ENCODE assay signal across 14 mouse cellular contexts in the genomic region with DNA sequence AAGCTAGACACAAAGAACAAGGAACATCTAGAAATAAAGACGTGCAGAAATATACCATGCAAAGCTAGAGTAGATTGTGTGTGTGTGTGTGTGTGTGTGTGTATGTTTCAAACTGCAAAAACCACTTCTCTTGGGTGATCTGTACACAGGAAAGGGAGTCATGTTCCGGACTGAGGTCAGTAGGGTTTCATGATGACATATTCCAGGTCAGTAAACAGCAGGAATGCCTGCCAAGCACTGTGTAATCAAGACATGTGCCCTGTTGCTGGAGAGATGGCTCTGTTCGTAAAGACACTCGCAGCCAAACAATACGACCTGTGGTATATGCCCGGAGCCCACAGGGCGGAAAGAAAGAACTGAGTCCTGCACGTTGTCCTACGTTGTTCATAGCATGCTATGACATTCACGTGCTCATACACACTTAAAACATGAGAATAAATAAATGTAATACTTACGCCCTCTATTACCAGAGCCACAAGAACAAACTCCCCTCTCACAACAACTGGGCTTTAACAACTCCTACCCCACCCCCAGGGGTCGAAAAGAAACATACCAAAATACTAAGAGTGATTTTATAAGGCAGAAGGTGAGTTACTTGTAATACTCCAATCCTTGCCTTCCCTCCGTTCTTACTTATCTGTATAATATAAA. TPM values are rescaled to one million over a fixed set of nuclear protein-coding genes. Genes with fewer than 3 reads are reported as not detected.
DNase-seq lines count a peak whose midpoint lies in the region; ATAC-seq and TF ChIP-seq lines count a peak whose summit lies in the region.
"Had no signal": no experiment of that assay in that cellular context is flagged by ENCODE, and none has a peak within 500 bp of the region (broad histone marks: within the 10 kb centered on the region; RNA-seq: fewer than 3 reads in every experiment).

No protein-coding gene starts in this region.

- 64% methylated on average over 13 of the region's 13 CpGs for WGBS in embryonic facial prominence, embryonic 14.5 days
- WGBS in embryonic facial prominence, embryonic 10.5 days = 73% methylated on average over 13 of the region's 13 CpGs
- 39% methylated on average over 13 of the region's 13 CpGs for WGBS in hindbrain, embryonic 15.5 days
- 44% methylated on average over 13 of the region's 13 CpGs for WGBS in hindbrain, postnatal 0 days
- WGBS in lung, adult 2 months = 37% methylated on average over 13 of the region's 13 CpGs

- DNase-seq in embryonic facial prominence, embryonic 14.5 days (ENCODE audit: low spot score) = no peak
- no peak for DNase-seq in embryonic facial prominence, embryonic 10.5 days (ENCODE audit: low spot score)
- no peak for DNase-seq in hindbrain, postnatal 0 days (ENCODE audit: low spot score)
- DNase-seq in lung, adult 18-20 months = peak; percentile 32 to 63
- no peak for DNase-seq in lung, adult 2 months
- peak; percentile 53 for DNase-seq in retina, embryonic 14.5 days (ENCODE audit: low spot score)
- DNase-seq in adrenal gland, postnatal 36 days = no peak

- H3K36me3 ChIP-seq in embryonic facial prominence, embryonic 14.5 days (ENCODE audit: control insufficient read depth, insufficient read depth, low read length) = no peaks in the 10 kb centered on the region
- H3K36me3 ChIP-seq in embryonic facial prominence, embryonic 10.5 days (replicated peaks) = no peaks in the 10 kb centered on the region
- no peaks in the 10 kb centered on the region for H3K36me3 ChIP-seq in hindbrain, embryonic 15.5 days
- H3K36me3 ChIP-seq in hindbrain, postnatal 0 days (ENCODE audit: insufficient read depth, low read length) = no peaks in the 10 kb centered on the region
- H3K36me3 ChIP-seq: embryonic facial prominence, embryonic 12.5 days; G1E; limb, embryonic 13.5 days had no signal

- 0 out of 2 replicates have a peak, but pooled peaks cover under 1% of the 10 kb centered on the region for H3K9me3 ChIP-seq in embryonic facial prominence, embryonic 14.5 days (ENCODE audit: control insufficient read depth, low read length)
- H3K9me3 ChIP-seq in embryonic facial prominence, embryonic 10.5 days = 0 out of 2 replicates have a peak, but pooled peaks cover under 1% of the 10 kb centered on the region
- H3K9me3 ChIP-seq in hindbrain, embryonic 15.5 days = no peaks in the 10 kb centered on the region
- no peaks in the 10 kb centered on the region for H3K9me3 ChIP-seq in hindbrain, postnatal 0 days (ENCODE audit: low read length)
- H3K9me3 ChIP-seq: embryonic facial prominence, embryonic 12.5 days; G1E; limb, embryonic 13.5 days had no signal

- H3K4me1 ChIP-seq in embryonic facial prominence, embryonic 14.5 days (ENCODE audit: control insufficient read depth, insufficient read depth, low read length) = no peaks in the 10 kb centered on the region
- peaks cover 11% of the 10 kb centered on the region; the same call in 1 of the 2 replicates for H3K4me1 ChIP-seq in embryonic facial prominence, embryonic 10.5 days
- peaks cover 9% of the 10 kb centered on the region for H3K4me1 ChIP-seq in hindbrain, embryonic 15.5 days (replicated peaks)
- no peaks in the 10 kb centered on the region for H3K4me1 ChIP-seq in hindbrain, postnatal 0 days (ENCODE audit: insufficient read depth, low read length)
- no peaks in the 10 kb centered on the region for H3K4me1 ChIP-seq in lung, adult 2 months (ENCODE audit: control insufficient read depth, insufficient read depth, low read length)
- H3K4me1 ChIP-seq: embryonic facial prominence, embryonic 12.5 days; limb, embryonic 13.5 days had no signal

- no peak overlapping the region for H3K4me3 ChIP-seq in embryonic facial prominence, embryonic 14.5 days (ENCODE audit: low read depth, low read length)
- H3K4me3 ChIP-seq in embryonic facial prominence, embryonic 10.5 days = no peak overlapping the region
- no peak overlapping the region for H3K4me3 ChIP-seq in hindbrain, embryonic 15.5 days
- no peak overlapping the region for H3K4me3 ChIP-seq in hindbrain, postnatal 0 days (ENCODE audit: low read length)
- H3K4me3 ChIP-seq in lung, adult 2 months (replicated peaks; ENCODE audit: extremely low read depth, low read depth, low read length) = no peak overlapping the region
- H3K4me3 ChIP-seq: embryonic facial prominence, embryonic 12.5 days; limb, embryonic 13.5 days had no signal

- H3K9ac ChIP-seq in embryonic facial prominence, embryonic 14.5 days (ENCODE audit: low read depth, low read length) = no peak overlapping the region
- H3K9ac ChIP-seq in hindbrain, embryonic 15.5 days = no peak overlapping the region
- H3K9ac ChIP-seq in hindbrain, postnatal 0 days (replicated peaks; ENCODE audit: low read length) = no peak overlapping the region
- H3K9ac ChIP-seq: embryonic facial prominence, embryonic 12.5 days; limb, embryonic 13.5 days had no signal

- ATAC-seq in embryonic facial prominence, embryonic 14.5 days (ENCODE audit: low read depth) = no peak; the same call in 1 of the 2 replicates
- peak; percentile 10 for ATAC-seq in hindbrain, embryonic 15.5 days (ENCODE audit: low FRiP score, low read depth)
- ATAC-seq in hindbrain, postnatal 0 days = no peak

- H3K27ac ChIP-seq in embryonic facial prominence, embryonic 14.5 days (replicated peaks; ENCODE audit: low read depth, low read length) = no peak overlapping the region
- no peak overlapping the region for H3K27ac ChIP-seq in embryonic facial prominence, embryonic 10.5 days (replicated peaks)
- no peak overlapping the region for H3K27ac ChIP-seq in hindbrain, embryonic 15.5 days (replicated peaks)
- H3K27ac ChIP-seq in hindbrain, postnatal 0 days = no peak overlapping the region
- H3K27ac ChIP-seq: embryonic facial prominence, embryonic 12.5 days; limb, embryonic 13.5 days had no signal

- no peaks in the 10 kb centered on the region for H3K27me3 ChIP-seq in embryonic facial prominence, embryonic 14.5 days (replicated peaks; ENCODE audit: control insufficient read depth, insufficient read depth, low read length)
- peaks cover 9% of the 10 kb centered on the region; the same call in 1 of the 2 replicates for H3K27me3 ChIP-seq in embryonic facial prominence, embryonic 10.5 days (replicated peaks; ENCODE audit: low read depth, poor library complexity, severe bottlenecking)
- no peaks in the 10 kb centered on the region for H3K27me3 ChIP-seq in hindbrain, embryonic 15.5 days
- no peaks in the 10 kb centered on the region for H3K27me3 ChIP-seq in hindbrain, postnatal 0 days (ENCODE audit: insufficient read depth, low read length)
- H3K27me3 ChIP-seq: limb, embryonic 13.5 days had no signal

- TF ChIP-seq CTCF in hindbrain, postnatal 0 days (IDR thresholded peaks at IDR 0.05; ENCODE audit: low read depth) = no peak
- no peak for TF ChIP-seq CTCF in lung, adult 2 months (IDR thresholded peaks at IDR 0.05; ENCODE audit: insufficient read depth, low read length)

- TF ChIP-seq POLR2A in lung, adult 2 months (IDR thresholded peaks at IDR 0.05; ENCODE audit: borderline replicate concordance, extremely low read depth, low read depth, low read length) = no peak

- peak overlapping the region; percentile 37; the same call in 1 of the 2 replicates for H3K4me2 ChIP-seq in embryonic facial prominence, embryonic 14.5 days (ENCODE audit: low read depth, low read length)
- peak overlapping the region; percentile 11; the same call in 1 of the 2 replicates for H3K4me2 ChIP-seq in hindbrain, embryonic 15.5 days
- no peak overlapping the region for H3K4me2 ChIP-seq in hindbrain, postnatal 0 days (ENCODE audit: low read depth, low read length)
- H3K4me2 ChIP-seq: embryonic facial prominence, embryonic 12.5 days; limb, embryonic 13.5 days had no signal

RNA-seq across cellular contexts. Expression of a gene that starts 1.7 kb away (rescaled TPM):
- polyA plus RNA-seq in embryonic facial prominence, embryonic 14.5 days (2014; fragmentation: Nextera tagmentation; extraction: Ambion mirVana) = 0.70 and 0.85 TPM in 2 replicates
- polyA plus RNA-seq in embryonic facial prominence, embryonic 10.5 days (2016; fragmentation: Nextera tagmentation; extraction: Ambion mirVana) = 0.28 and 0.51 TPM in 2 replicates
- 0.30 and 0.43 TPM in 2 replicates for polyA plus RNA-seq in hindbrain, embryonic 15.5 days (2015; fragmentation: Nextera tagmentation; extraction: Ambion mirVana)
- total RNA-seq in hindbrain, postnatal 0 days (2014; rRNA removed) = 0.05 and 0.29 TPM in 2 replicates
- polyA plus RNA-seq in hindbrain, postnatal 0 days (2015; fragmentation: Nextera tagmentation; extraction: Ambion mirVana) = 0.19 and 0.40 TPM in 2 replicates
- polyA plus RNA-seq in lung, adult 2 months (2012; rRNA removed) = 7.8 and 12.0 TPM in 2 replicates
- 10 to 100 TPM; 40.3 to 48.6 TPM for total RNA-seq in adrenal gland, postnatal 36 days (2021)
- total RNA-seq: G1E; layer of hippocampus, postnatal 25 days had no signal
- polyA plus RNA-seq: forebrain, embryonic 14.5 days; G1E had no signal

RNA-seq across cellular contexts. Expression of a gene that starts 11.4 kb away (rescaled TPM):
- polyA plus RNA-seq in embryonic facial prominence, embryonic 14.5 days (2014; fragmentation: Nextera tagmentation; extraction: Ambion mirVana) = 6.3 and 6.4 TPM in 2 replicates
- polyA plus RNA-seq in embryonic facial prominence, embryonic 10.5 days (2016; fragmentation: Nextera tagmentation; extraction: Ambion mirVana) = 8.2 and 10.3 TPM in 2 replicates
- polyA plus RNA-seq in hindbrain, embryonic 15.5 days (2015; fragmentation: Nextera tagmentation; extraction: Ambion mirVana) = 55.9 and 56.2 TPM in 2 replicates
- 73.5 and 81.3 TPM in 2 replicates for total RNA-seq in hindbrain, postnatal 0 days (2014; rRNA removed)
- 53.8 and 54.1 TPM in 2 replicates for polyA plus RNA-seq in hindbrain, postnatal 0 days (2015; fragmentation: Nextera tagmentation; extraction: Ambion mirVana)
- 2.4 and 4.0 TPM in 2 replicates for polyA plus RNA-seq in lung, adult 2 months (2012; rRNA removed)
- 10 to 100 TPM in 1 of 2 experiments, 1 to 10 TPM in 1; 5.3 to 17.3 TPM for total RNA-seq in adrenal gland, postnatal 36 days (2021)
- total RNA-seq: megakaryocyte-erythroid progenitor cell, adult 5-6 weeks had no signal
- polyA plus RNA-seq: G1E had no signal

RNA-seq across cellular contexts. Expression of a gene that starts 48.7 kb away (rescaled TPM):
- 7.6 and 8.4 TPM in 2 replicates for polyA plus RNA-seq in embryonic facial prominence, embryonic 14.5 days (2014; fragmentation: Nextera tagmentation; extraction: Ambion mirVana)
- polyA plus RNA-seq in embryonic facial prominence, embryonic 10.5 days (2016; fragmentation: Nextera tagmentation; extraction: Ambion mirVana) = 12.5 and 12.9 TPM in 2 replicates
- 30.5 and 34.6 TPM in 2 replicates for polyA plus RNA-seq in hindbrain, embryonic 15.5 days (2015; fragmentation: Nextera tagmentation; extraction: Ambion mirVana)
- 49.0 and 49.9 TPM in 2 replicates for total RNA-seq in hindbrain, postnatal 0 days (2014; rRNA removed)
- polyA plus RNA-seq in hindbrain, postnatal 0 days (2015; fragmentation: Nextera tagmentation; extraction: Ambion mirVana) = 25.5 and 26.0 TPM in 2 replicates
- 12.8 and 14.4 TPM in 2 replicates for polyA plus RNA-seq in lung, adult 2 months (2012; rRNA removed)
- total RNA-seq in adrenal gland, postnatal 36 days (2021) = 10 to 100 TPM in 1 of 2 experiments, 1 to 10 TPM in 1; 8.9 to 10.8 TPM

RNA-seq across cellular contexts. Expression of a gene that starts 52.8 kb away (rescaled TPM):
- 33.3 and 38.3 TPM in 2 replicates for polyA plus RNA-seq in embryonic facial prominence, embryonic 14.5 days (2014; fragmentation: Nextera tagmentation; extraction: Ambion mirVana)
- polyA plus RNA-seq in embryonic facial prominence, embryonic 10.5 days (2016; fragmentation: Nextera tagmentation; extraction: Ambion mirVana) = 11.0 and 11.7 TPM in 2 replicates
- polyA plus RNA-seq in hindbrain, embryonic 15.5 days (2015; fragmentation: Nextera tagmentation; extraction: Ambion mirVana) = 25.4 and 25.9 TPM in 2 replicates
- 52.0 and 80.7 TPM in 2 replicates for total RNA-seq in hindbrain, postnatal 0 days (2014; rRNA removed)
- 44.7 and 45.2 TPM in 2 replicates for polyA plus RNA-seq in hindbrain, postnatal 0 days (2015; fragmentation: Nextera tagmentation; extraction: Ambion mirVana)
- 176 and 296 TPM in 2 replicates for polyA plus RNA-seq in lung, adult 2 months (2012; rRNA removed)
- 100 to 1,000 TPM in 1 of 2 experiments, 10 to 100 TPM in 1; 98.6 to 132 TPM for total RNA-seq in adrenal gland, postnatal 36 days (2021)

RNA-seq across cellular contexts. Expression of a gene that starts 55.5 kb away (rescaled TPM):
- not detected in 2 replicates for polyA plus RNA-seq in embryonic facial prominence, embryonic 14.5 days (2014; fragmentation: Nextera tagmentation; extraction: Ambion mirVana)
- not detected in 2 replicates for polyA plus RNA-seq in embryonic facial prominence, embryonic 10.5 days (2016; fragmentation: Nextera tagmentation; extraction: Ambion mirVana)
- polyA plus RNA-seq in hindbrain, embryonic 15.5 days (2015; fragmentation: Nextera tagmentation; extraction: Ambion mirVana) = not detected in 2 replicates
- total RNA-seq in hindbrain, postnatal 0 days (2014; rRNA removed) = not detected in 2 replicates
- not detected in 2 replicates for polyA plus RNA-seq in hindbrain, postnatal 0 days (2015; fragmentation: Nextera tagmentation; extraction: Ambion mirVana)
- not detected in 2 replicates for polyA plus RNA-seq in lung, adult 2 months (2012; rRNA removed)
- total RNA-seq in adrenal gland, postnatal 36 days (2021) = not detected
- total RNA-seq: G1E; layer of hippocampus, postnatal 25 days; megakaryocyte-erythroid progenitor cell, adult 5-6 weeks had no signal
- polyA plus RNA-seq: embryonic facial prominence, embryonic 12.5 days; forebrain, embryonic 14.5 days; G1E; limb, embryonic 13.5 days had no signal

Comparison
In these comparisons a context has a peak if more than half of its experiments do, and no peak if none do; other contexts are left out.
1. DNase-seq: peak in lung, adult 18-20 months (2 of 2) and retina, embryonic 14.5 days (single experiment); none in embryonic facial prominence, embryonic 14.5 days (single experiment), embryonic facial prominence, embryonic 10.5 days (single experiment), hindbrain, postnatal 0 days (single experiment), lung, adult 2 months (single experiment) and adrenal gland, postnatal 36 days (0 of 2).